Mouse (Mus musculus): ENCODE measurements around the gene Ms4a4b. TPM values are rescaled to one million over a fixed set of nuclear protein-coding genes. Genes with fewer than 3 reads are reported as not detected.

The Ms4a4b gene
- not detected for polyA plus RNA-seq (2015; fragmentation: Illumina TruSeq; extraction: RNeasy Lipid Tissue Mini Kit (QIAGEN cat#74804); ENCODE audit: low read depth, low replicate concordance)

GRCm38 (mm10) chr19:11443338-11443737, at the start of gene Ms4a4b:
Ms4a4b (plus strand) TSS chr19:11443553.

GRCm38 (mm10) chr19:11404527-11404926, 38.8 kb upstream of the Ms4a4b start, which contains the start of gene Ms4a4c:
Ms4a4c (plus strand) TSS chr19:11404770.

DNA sequence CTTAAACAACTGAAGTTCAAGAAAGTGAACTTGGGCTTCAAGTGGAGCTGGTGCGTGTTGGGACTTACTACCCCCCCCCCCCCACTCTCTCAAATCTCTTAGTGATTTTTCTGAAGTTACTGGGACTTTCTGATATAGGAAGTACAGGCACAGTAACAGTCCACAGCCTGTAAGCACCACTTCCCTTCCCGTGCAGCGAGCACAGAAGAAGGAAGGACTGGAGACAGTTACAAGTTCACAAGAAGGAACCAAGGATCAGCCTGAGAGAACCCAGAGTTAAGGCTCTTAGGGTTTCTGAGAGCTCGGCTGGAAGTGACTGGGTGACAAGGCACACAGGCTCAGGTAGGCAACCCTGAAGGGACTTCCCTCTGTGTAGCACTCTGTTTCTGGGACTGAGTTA, 25.9 kb downstream of the Ms4a4b start, which contains the start of gene Ms4a6c:
TSS of gene Ms4a6c (plus strand) at position 152 of the 400 bp plus-strand sequence.

DNA sequence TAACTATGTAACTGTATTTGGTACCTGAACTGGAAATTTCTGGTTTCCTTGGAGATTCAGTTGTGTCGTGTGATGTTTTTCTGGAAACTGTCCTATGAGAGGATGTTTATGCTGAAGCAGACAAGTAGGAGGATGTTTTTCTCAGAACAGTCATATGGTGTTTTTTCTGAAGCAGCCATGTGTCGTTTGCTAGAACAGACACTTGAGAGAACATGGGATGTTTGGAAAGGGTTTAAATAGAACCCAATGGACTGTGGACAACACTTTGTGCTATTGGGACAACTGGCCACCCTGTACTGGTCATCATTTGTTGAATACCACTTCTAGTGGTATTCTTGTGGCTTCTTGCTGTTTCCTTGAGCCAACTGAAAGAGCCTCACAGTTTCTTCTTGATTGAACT, 42.4 kb downstream of the Ms4a4b start, which contains the start of gene Gm8369:
TSS of gene Gm8369 (plus strand) at position 193 of the 400 bp plus-strand sequence.

GRCm38 (mm10) chr19:11516246-11516645, 72.9 kb downstream of the Ms4a4b start, which contains the start of gene Ms4a6b:
Ms4a6b (plus strand) TSS chr19:11516512.

Other genes starting within 250 kb of the Ms4a4b start
- not detected for gene Ms4a13, start 246.8 kb upstream of the Ms4a4b start, polyA plus RNA-seq (2015; fragmentation: Illumina TruSeq; extraction: RNeasy Lipid Tissue Mini Kit (QIAGEN cat#74804); ENCODE audit: low read depth, low replicate concordance)
- gene Ms4a12, start 211.1 kb upstream of the Ms4a4b start, polyA plus RNA-seq (2015; fragmentation: Illumina TruSeq; extraction: RNeasy Lipid Tissue Mini Kit (QIAGEN cat#74804); ENCODE audit: low read depth, low replicate concordance), result not detected
- gene Ms4a1, start 177.3 kb upstream of the Ms4a4b start, polyA plus RNA-seq (2015; fragmentation: Illumina TruSeq; extraction: RNeasy Lipid Tissue Mini Kit (QIAGEN cat#74804); ENCODE audit: low read depth, low replicate concordance), result not detected
- gene Ms4a5, start 159.7 kb upstream of the Ms4a4b start, polyA plus RNA-seq (2015; fragmentation: Illumina TruSeq; extraction: RNeasy Lipid Tissue Mini Kit (QIAGEN cat#74804); ENCODE audit: low read depth, low replicate concordance), result not detected
- 0.21 TPM for gene Ms4a14, start 129.1 kb upstream of the Ms4a4b start, polyA plus RNA-seq (2015; fragmentation: Illumina TruSeq; extraction: RNeasy Lipid Tissue Mini Kit (QIAGEN cat#74804); ENCODE audit: low read depth, low replicate concordance)
- gene Ms4a7, start 107.4 kb upstream of the Ms4a4b start, polyA plus RNA-seq (2015; fragmentation: Illumina TruSeq; extraction: RNeasy Lipid Tissue Mini Kit (QIAGEN cat#74804); ENCODE audit: low read depth, low replicate concordance), result 0.58 TPM
- not detected for gene Ms4a4a, start 68.0 kb upstream of the Ms4a4b start, polyA plus RNA-seq (2015; fragmentation: Illumina TruSeq; extraction: RNeasy Lipid Tissue Mini Kit (QIAGEN cat#74804); ENCODE audit: low read depth, low replicate concordance)
- not detected for gene Ms4a4c, start 38.8 kb upstream of the Ms4a4b start, polyA plus RNA-seq (2015; fragmentation: Illumina TruSeq; extraction: RNeasy Lipid Tissue Mini Kit (QIAGEN cat#74804); ENCODE audit: low read depth, low replicate concordance)
- gene Ms4a6c, start 25.8 kb downstream of the Ms4a4b start, polyA plus RNA-seq (2015; fragmentation: Illumina TruSeq; extraction: RNeasy Lipid Tissue Mini Kit (QIAGEN cat#74804); ENCODE audit: low read depth, low replicate concordance), result 1.8 TPM
- gene Gm8369, start 42.4 kb downstream of the Ms4a4b start, polyA plus RNA-seq (2015; fragmentation: Illumina TruSeq; extraction: RNeasy Lipid Tissue Mini Kit (QIAGEN cat#74804); ENCODE audit: low read depth, low replicate concordance), result 0.70 TPM
- gene Ms4a6b, start 73.0 kb downstream of the Ms4a4b start, polyA plus RNA-seq (2015; fragmentation: Illumina TruSeq; extraction: RNeasy Lipid Tissue Mini Kit (QIAGEN cat#74804); ENCODE audit: low read depth, low replicate concordance), result 3.6 TPM
- gene Ms4a4d, start 93.2 kb downstream of the Ms4a4b start, polyA plus RNA-seq (2015; fragmentation: Illumina TruSeq; extraction: RNeasy Lipid Tissue Mini Kit (QIAGEN cat#74804); ENCODE audit: low read depth, low replicate concordance), result not detected
- gene Ms4a6d, start 161.3 kb downstream of the Ms4a4b start, polyA plus RNA-seq (2015; fragmentation: Illumina TruSeq; extraction: RNeasy Lipid Tissue Mini Kit (QIAGEN cat#74804); ENCODE audit: low read depth, low replicate concordance), result 1.9 TPM
- gene Ms4a2, start 180.2 kb downstream of the Ms4a4b start, polyA plus RNA-seq (2015; fragmentation: Illumina TruSeq; extraction: RNeasy Lipid Tissue Mini Kit (QIAGEN cat#74804); ENCODE audit: low read depth, low replicate concordance), result not detected
- gene Ms4a3, start 197.3 kb downstream of the Ms4a4b start, polyA plus RNA-seq (2015; fragmentation: Illumina TruSeq; extraction: RNeasy Lipid Tissue Mini Kit (QIAGEN cat#74804); ENCODE audit: low read depth, low replicate concordance), result not detected
- gene Oosp2, start 217.0 kb downstream of the Ms4a4b start, polyA plus RNA-seq (2015; fragmentation: Illumina TruSeq; extraction: RNeasy Lipid Tissue Mini Kit (QIAGEN cat#74804); ENCODE audit: low read depth, low replicate concordance), result not detected
- gene Oosp1, start 247.6 kb downstream of the Ms4a4b start, polyA plus RNA-seq (2015; fragmentation: Illumina TruSeq; extraction: RNeasy Lipid Tissue Mini Kit (QIAGEN cat#74804); ENCODE audit: low read depth, low replicate concordance), result not detected